Mouse (Mus musculus) right cerebral cortex, postnatal 25 days (tissue): ENCODE results near the gene Ankmy1.
A peak's percentile ranks its signal among the peaks of the same experiment; 100 is the strongest.

ENCODE experiments used
- DNase-seq: peaks from one replicate; pipeline ENCODE4 v3.0.0; 2022

Gene Ankmy1

DNA sequence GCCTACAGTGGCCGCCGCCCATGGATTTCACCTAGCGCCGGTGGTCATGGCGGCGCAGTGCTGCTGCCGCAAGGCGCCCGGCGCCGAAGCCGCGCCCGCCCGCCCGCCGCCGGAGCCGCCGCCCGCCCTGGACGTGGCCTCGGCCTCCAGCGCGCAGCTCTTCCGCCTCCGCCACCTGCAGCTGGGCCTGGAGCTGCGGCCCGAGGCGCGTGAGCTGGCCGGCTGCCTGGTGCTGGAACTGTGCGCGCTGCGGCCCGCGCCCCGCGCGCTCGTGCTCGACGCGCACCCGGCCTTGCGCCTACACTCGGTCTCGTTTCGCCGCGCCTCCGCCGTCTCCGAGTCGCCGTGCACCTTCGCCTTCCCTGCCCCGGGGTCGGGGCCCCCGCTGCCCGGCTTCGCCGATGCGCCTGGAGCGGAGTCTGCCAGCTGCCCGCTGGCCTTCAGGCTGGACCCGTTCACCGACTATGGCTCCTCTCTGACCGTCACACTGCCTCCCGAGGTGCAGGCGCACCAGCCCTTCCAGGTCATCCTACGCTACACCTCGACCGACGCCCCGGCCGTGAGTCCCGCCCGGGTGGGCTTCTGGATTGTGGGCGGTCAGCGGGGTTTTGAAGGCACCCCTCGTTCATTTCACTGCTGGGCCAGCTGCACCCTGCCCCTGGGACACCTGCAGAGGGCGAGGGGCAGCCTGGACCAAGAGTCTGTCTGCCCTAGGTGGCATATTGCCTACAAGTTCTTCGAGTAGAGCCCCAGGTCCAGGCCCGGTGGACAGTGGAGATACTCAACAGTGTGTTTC lies 8.4 kb upstream of the Ankmy1 start:
- DNase-seq = peak; percentile 80

DNA sequence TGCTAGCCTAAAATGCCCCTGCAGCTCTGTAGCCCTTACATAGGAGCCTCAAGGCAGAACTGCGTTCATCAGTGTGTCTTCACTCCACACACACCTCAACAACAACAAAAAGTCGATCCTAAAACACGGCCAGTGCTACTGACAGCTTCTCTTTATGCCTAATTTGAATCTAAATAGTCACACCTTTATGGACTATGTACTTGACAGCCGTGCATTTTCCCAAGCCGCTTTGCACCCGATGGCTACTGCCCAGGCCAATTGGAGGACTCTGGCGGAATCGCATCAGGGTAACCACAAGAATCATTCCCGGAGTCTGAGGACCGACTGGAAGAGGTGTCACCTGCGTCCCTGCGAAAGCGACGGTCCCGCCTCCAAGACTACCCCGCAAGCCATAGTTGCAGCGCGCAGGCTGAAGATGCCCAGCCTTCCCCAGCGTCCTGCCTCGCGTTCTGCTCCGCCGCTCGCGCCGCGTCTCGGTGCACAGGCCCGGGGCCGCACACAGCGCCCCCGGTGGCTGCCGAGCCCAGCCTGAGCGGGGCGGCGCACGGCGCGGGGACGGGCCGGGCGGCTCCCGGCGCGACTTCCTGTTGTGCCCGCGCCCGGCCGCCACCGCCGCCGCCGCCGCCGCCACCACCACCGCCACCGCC lies 7.7 kb upstream of the Ankmy1 start, which contains the start of gene Rnpepl1:
TSS of gene Rnpepl1 (plus strand) at position 545 of the 647 bp plus-strand sequence.
- peak; percentile 82 for DNase-seq

DNA sequence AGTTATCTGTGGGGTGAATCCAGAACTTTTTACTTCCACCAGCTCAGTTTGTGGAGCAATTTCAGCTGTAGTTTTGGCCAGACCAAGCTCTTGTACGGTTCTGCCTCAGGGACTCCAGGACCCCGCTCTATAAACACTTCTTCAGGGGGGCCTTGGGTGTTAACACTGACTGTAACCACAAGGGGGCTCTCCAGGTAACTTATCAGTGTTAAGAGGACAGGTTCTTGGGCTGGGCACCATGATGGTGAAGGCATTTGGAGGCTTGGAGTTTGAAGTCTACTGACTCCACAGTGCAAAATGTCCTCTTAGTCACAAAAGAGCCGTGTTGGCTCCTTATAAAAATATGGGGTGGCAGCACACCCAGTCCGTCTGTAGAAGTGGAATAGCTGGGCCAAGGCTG lies 6.4 kb upstream of the Ankmy1 start:
- no peak for DNase-seq

DNA sequence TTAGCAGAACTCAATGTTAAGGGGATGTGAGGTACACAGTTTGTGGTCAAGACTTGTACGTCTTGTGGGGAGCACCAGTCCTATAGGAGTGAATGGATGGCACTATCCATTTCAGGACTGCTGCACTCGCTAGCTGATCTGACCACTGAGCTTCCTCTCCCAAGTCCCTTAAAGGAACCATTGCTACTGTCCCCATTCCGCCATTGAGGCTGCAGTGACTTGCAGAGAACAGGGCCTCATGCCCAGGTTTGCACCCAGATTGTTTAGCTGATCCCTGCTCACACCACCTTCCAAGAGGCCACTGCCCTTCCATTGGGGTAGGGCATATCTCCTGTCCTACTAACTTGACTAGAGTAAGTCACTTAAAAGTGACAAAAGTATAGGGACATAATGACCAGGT lies 6.0 kb upstream of the Ankmy1 start:
- DNase-seq = no peak

DNA sequence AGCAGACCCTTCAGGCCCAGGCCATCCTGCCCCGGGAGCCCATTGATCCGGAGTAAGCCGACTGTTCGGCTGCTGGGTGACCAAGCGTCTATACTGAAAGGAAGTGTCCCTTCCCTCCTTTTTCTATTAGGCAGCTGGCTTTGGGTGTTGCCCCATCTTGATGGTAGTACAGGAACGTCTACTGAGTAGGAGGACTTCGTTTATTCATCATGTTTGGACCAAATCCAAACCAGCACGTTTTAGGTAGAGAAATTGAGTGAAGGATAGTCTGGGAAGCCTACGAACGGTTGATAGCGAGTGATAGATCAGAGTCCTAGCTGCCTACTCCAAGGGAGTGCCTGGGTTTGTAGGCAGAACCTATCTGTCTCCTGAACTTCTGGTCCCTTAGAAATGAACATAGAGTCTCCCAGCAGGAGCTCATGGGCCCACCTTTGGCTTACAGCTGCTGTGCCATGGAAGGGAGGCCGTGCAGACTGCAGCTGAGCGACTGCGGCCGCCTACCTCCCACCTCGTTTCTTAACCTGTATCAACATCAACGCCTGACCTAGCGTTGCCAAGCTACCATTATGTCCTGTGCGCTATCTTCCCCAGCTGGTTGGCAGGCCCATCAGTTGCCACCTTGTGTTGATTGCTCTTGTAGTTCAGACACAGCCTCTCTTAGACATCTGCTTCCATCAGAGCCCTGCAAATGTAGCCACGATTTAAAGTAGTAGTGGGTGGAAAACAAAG lies 5.1 kb upstream of the Ankmy1 start:
- DNase-seq = no peak

DNA sequence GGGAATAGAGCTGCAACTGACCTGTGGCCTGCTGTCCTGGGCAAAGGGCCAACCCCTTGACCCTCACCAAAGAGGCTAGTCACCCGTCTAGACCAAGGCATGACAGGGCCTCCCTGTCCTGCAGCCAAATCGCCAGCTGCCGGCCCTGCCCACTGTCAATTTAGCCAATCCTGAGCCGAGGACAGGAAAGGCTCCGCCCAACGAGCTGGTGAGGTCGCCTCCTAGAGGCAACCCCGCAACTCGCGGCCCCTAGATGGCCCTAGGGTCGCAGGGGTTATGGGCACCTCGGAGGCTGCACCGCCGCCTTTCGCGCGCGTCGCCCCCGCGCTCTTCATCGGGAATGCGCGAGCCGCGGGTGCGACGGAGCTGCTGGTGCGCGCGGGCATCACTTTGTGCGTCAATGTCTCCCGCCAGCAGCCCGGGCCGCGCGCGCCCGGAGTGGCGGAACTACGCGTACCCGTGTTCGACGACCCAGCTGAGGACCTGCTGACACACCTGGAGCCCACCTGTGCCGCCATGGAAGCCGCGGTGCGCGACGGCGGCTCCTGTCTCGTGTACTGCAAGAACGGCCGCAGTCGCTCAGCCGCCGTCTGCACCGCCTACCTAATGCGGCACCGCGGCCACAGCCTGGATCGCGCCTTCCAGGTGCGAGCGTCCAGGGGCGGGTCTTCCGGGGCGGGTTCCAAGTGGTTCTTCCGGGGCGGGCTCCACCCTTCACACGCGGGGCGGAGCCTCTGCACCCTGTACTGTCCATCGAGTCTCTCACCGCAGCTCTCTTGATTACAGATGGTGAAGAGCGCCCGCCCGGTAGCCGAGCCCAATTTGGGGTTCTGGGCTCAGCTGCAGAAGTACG lies 4.3 kb upstream of the Ankmy1 start, which contains the start of gene Dusp28:
TSS of gene Dusp28 (plus strand) at position 203 of the 853 bp plus-strand sequence.
- DNase-seq = peak; percentile 85

DNA sequence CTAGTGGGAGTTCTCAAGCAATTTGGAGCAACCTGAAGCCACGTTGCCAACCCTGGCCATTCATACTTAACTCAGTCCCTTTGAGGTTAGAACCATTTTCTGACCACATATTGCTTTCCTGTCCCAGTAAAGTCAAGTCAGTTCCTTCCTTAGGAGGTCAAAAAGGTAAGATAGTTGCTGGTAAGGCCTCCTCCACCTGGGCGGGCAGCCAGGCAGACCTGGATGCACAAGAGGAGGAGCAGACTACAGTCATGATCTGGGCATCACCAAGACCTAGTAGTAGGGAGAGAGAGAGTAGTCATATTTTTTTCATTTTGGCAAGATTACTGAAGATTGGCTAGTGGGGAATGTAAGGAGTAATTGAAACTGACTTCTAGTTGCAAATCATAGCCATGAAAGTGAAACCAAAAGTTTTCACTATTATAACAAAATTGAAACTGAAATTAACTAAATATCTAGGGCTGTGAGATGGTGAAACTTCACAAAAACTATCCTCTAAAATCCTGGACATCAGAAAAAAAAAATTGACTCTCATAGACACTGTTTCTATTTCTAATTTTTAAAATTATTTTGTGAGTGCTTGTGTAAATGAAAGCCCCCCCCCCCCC lies 3.1 kb upstream of the Ankmy1 start:
- DNase-seq = no peak

DNA sequence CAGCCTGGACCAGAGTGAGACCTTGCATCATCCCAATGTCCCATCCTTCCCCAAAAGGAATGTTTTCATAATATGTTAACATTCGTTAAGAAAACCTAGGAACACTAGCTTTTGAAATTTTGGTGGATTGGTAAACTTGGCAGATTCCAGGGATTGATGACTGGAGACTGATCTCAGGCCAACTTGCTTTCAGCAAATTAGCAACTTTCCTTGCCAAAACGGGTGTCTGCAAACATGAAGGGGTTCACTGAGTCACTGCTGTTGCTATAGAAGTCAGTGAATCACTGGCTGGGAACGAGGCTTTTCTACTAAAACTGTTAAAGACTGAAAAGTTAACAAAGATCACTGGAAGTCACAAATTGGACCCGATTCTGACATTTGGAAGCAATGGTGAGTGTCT lies 921 bp upstream of the Ankmy1 start:
- no peak for DNase-seq

DNA sequence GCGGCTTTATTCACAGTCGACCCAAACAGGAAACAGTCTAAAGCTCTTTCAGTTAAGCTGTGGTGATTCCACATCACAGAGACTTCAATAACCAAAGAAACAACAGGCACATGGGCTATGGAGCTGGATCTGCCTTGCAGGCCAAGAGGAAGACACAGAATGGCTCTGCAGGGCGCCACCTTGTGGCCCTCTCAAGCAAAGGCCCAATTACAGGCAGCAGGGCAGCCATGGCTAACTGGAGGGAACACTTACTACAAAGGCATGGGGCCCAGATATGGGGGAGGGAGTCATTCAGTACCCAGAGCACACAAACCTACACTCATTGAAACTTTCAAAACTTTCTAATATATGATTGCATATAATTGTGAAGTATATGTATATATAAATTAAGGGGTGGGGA lies 7.6 kb downstream of the Ankmy1 start:
- peak; percentile 71 for DNase-seq

DNA sequence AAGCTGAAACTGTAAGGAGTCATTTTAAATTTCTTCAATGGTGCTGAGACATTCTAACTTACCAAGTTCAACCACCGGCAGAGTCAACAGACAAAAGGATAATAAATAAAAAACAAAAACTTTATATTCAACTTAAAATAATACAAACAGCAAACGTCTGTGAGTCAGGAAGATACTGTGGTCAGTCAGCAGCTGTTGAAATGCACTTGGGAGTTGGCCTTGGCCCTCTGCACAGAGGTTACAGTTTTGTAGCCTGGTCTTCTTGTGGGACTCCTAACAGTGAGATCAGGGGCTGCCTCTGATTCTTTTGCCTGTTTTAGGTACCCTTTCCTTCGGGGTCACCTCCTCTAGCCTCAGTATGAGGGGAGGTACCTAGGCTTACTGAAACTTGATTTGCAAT lies 8.8 kb downstream of the Ankmy1 start:
- DNase-seq = no peak

DNA sequence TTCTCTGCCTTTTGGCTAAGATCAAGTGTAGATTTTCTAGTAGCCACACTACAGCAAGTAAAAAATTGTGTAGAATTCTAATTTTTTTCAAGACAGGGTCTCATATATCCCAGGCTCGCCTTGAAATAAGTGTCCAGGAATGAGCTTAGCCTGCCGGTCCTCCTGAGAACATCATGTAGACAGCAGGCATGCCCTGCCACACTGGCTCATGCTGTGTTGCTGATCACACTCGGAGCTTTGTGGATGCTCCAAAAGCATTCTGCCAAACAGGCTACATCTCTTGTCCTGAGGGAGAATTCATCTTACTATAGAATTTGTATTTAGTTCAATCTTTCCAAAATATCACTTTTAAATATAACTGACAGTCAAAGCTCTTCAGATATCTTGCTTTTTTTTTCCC lies 9.9 kb downstream of the Ankmy1 start:
- no peak for DNase-seq

DNA sequence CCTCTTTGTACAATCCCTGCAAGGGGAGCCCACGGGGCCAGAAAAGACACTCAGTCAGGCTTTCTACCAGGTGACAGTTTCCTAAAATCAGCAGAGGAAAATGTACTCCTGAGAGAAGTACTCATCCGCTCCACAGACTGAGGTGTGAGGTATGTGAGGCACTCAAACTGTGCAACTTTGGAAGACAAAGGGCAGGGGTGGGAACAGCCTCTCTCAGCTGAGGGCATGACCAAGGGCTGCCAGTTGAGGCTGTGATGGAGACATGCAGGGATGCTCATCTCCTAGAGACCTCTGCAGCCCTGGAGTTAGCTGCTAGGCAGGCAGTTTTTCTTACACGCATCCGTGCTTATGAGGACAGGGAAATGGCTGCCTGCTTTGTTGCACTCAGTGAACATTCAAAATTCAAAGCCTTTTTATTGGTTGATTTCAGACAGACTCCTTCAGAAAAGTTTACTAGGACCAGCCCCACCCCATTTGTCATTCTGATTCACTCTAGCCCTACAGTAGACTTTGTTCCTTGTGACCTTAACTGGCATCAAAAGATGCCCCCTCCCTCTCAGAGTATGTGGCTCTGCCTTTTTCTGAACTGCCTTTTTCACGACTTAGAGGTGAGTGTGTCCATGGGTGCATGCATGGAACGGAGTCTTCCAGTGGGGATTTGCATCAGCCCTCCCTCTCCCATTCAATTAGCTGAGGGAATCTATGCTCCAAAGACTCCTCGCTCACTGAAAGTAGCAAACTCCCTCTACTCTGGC lies 13.6 kb downstream of the Ankmy1 start:
- DNase-seq = no peak

DNA sequence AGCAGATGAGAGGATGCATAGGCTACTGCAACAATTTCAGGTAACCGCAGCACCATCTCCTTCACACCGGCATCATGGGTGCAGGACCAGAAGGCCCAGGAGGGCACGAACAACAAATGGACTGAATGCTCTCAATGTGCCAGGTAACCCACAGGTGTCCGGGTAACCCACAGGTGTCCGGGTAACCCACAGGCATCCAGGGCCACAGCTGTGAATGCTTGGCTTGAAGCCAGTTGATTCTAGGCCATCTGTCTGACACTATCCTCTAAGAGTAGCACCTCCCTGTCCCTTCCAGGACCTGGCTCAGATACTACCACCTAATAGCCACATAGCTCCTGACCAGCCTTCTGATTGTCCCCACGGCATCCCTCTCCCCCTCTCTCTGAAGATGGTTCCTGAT lies 20.7 kb downstream of the Ankmy1 start:
- DNase-seq = no peak

DNA sequence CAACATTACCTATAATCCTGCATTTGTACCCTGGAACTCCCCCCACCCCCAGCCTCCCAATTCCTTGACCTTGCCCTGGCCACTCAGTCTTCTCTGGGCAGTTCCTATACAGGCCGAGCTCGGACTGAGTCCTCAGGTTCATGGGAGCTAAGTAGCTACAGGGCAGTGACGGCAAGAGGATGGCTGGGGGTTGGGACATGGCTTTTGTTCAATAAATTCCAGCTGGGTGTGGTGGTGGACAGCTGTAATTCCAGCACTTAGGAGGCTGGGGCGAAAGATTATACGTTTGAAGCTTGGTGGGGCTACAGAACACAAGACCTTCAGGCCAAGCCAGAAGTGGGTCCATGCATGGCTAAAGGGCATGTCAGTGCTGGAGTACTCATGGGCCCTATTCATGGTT lies 22.6 kb downstream of the Ankmy1 start:
- no peak for DNase-seq

DNA sequence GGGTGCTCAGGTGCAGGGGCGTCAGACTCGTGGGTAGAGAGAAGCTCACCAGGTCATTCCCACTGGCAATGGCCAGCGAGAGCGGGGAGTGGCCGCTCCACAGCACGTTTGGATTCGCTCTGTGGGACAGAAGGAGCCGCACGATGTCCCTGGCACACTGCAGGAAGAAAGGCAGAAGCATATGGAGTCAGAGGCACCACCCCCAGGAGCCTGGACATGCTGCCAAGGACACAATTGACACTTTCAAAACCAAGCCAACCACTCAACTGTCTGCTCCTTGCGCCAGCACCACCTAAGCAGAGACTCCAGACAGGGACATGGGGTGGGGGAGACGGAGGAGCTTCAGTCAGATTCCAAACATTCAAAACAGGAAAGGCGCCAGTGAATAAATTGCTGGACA lies 23.4 kb downstream of the Ankmy1 start:
- peak; percentile 61 for DNase-seq

DNA sequence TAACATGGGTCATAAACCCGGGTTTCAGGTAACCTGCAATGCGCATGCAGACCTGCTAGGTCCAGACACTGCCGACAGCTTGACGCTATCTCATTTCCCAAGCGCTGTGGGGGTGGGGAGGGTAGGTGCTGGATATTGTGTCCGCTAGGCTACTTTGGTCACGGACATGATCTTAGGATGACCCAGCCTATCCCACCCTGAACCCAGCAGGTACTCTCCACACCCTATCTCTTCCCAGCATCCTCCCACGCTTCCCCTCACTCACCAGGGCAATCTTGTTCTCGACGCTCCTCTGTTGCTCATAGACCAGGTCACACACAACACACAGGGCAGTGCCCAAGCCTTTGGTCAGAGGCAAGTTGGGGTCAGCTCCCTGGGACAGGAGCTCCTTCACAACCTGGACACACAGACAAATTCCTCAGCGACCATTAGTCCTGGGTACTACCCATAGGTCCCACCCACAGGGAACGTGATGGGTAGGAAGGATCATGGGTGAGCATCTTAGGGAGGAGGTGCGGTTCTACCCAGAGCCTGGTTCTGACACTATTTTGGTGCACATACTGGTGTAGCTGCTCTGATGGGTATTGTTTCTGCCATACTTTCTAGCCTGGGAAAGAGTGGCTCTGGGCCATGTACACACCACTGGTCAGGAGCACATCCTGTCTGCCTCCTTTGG lies 24.5 kb downstream of the Ankmy1 start:
- DNase-seq = no peak

DNA sequence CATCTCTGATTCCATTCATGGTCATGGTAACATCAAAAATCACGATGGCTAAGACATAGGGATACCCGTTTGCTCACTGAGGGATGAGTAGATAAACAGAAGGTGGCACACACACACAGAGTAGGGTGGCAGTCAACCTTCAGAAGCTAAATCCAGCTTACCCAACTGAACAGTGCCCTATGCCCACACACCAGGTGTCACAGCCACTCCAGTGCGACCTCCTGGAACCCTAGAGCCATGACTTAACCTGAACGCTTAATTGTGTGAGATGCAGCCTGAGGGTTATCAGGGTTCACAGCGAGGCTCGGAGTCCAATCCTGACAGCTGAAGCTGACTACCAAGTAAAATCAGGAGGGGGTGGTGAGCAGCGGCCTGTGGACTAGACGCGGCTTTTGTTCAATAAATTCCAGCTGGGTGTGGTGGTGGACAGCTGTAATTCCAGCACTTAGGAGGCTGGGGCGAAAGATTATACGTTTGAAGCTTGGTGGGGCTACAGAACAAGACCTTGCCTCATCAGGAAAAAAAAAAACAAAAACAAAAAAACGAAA lies 25.2 kb downstream of the Ankmy1 start:
- no peak for DNase-seq

DNA sequence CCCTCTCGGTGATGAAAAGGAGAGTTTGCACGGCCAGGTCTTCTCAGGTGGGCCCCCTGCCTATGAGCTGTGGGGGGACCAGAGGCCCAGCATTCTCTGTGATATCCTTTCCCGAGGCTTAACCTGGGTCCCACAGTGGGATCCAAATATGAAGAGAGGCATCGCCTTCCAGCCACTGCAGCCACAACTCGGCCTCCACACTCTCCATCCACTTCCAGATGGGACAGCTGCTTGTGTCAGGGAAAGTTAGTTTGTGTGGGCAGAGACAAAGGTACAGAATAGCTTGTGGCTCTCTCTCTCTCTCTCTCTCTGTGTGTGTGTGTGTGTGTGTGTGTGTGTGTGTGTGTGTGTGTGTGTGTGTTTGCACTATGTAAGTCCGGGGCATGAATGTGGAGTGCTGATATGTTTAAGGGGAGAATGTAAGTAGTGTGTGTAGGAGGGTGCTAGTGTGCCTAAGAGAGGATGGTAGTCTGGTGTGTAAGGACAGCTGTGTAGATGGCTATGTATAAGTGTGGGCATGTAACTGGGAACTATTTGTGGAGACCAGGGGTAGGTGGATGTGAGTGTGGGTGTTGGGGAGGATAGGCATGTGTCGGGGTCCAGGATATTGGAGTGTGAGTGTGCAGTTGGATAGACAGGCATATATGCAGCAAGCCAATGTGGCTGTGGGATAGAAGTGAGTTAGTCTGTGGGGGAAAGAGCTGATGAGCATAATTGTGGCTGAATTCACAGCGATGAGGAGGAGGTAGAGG lies 27.2 kb downstream of the Ankmy1 start:
- DNase-seq = peak; percentile 31

DNA sequence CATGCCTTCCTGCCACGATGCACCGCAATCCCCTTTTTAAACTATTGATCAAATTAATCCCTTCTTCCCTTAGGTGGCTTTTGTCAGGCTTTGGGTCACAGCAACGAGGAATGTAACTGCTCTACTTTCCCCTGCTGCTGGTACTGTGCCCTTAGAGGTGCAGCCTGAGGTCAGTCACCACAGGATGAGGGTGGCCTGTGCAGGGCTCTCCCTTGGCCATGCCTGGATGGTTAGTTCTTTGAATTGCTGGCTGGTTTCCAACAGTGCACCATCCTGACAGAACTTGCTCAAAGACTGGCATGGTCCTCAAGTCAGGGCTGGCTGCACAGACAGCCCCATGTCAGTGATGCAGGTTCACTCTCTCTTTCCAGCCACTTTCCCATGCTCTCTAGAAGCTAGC lies 28.7 kb downstream of the Ankmy1 start:
- no peak for DNase-seq

DNA sequence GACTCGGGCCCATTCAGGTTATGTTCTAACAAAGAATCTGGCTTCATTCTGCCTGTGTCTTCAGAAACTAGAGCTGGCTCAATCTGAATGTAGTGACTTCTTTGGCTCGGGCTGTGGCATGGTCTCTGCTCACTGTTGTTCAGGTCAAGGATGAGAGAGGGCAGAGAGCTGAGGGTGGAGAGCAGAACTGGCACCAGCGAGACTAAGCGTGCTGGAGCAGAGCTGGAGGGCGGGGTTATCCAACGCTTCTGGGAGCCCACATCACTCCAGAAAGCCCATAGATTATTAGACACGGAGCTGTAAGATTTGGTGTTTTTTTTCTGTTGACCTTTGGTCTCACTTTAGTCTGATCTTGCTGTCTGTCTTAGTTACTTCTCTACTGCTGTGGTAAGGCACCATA lies 30.0 kb downstream of the Ankmy1 start:
- DNase-seq = no peak
